Mouse (Mus musculus): Measurements from ENCODE around the gene Pard3. TPM values are rescaled to one million over a fixed set of nuclear protein-coding genes. Genes with fewer than 3 reads are reported as not detected.

Gene Pard3
- polyA plus RNA-seq, 1 experiment from 2014 or later = 30.9 TPM

Other genes starting within 250 kb of the Pard3 start
- gene Tomm20, start 118.0 kb upstream of the Pard3 start, polyA plus RNA-seq (2014; fragmentation: Nextera tagmentation; extraction: Ambion mirVana) = 235 and 238 TPM in 2 replicates
- 32.6 and 33.8 TPM in 2 replicates for gene Rbm34, start 92.8 kb upstream of the Pard3 start, polyA plus RNA-seq (2014; fragmentation: Nextera tagmentation; extraction: Ambion mirVana)